Mouse (Mus musculus) embryonic facial prominence, embryonic 14.5 days (tissue): Measurements from ENCODE around the gene Tom1. TPM values are rescaled to one million over a fixed set of nuclear protein-coding genes. Genes with fewer than 3 reads are reported as not detected.
A peak's percentile ranks its signal among the peaks of the same experiment; 100 is the strongest.

Experiments used
- ATAC-seq: fragments of 200-750 bp; cut with Nextera tagmentation; 2 replicates; pipeline ENCODE4 v1.8.0; 2017; ENCODE audit warnings: low read depth, moderate number of reproducible peaks, moderate TSS enrichment
- DNase-seq: peaks from one replicate; pipeline ENCODE4 v3.0.0-alpha.2; 2015; ENCODE audit warnings: low spot score
- H3K27ac ChIP-seq: fragments of 300-500 bp; sonication (generic); replicated peaks from 2 replicates; pipeline ENCODE4 v1.5.1; 2014; ENCODE audit warnings: low read depth, mild to moderate bottlenecking, low read length, moderate library complexity
- H3K27me3 ChIP-seq: fragments of 300-500 bp; sonication (generic); replicated peaks from 2 replicates; pipeline ENCODE4 v1.6.1; 2014; ENCODE audit warnings: low read length; ENCODE audit not compliant: control insufficient read depth, insufficient read depth
- H3K36me3 ChIP-seq: fragments of 300-500 bp; sonication (generic); 2 replicates; pipeline ENCODE4 v1.6.1; 2014; ENCODE audit warnings: low read length, mixed read lengths; ENCODE audit not compliant: control insufficient read depth, insufficient read depth
- H3K4me1 ChIP-seq: fragments of 300-500 bp; sonication (generic); 2 replicates; pipeline ENCODE4 v1.6.1; 2014; ENCODE audit warnings: antibody characterized with exemption, low read length; ENCODE audit not compliant: control insufficient read depth, insufficient read depth
- H3K4me2 ChIP-seq: fragments of 300-500 bp; sonication (generic); 2 replicates; pipeline ENCODE4 v1.6.1; 2014; ENCODE audit warnings: low read depth, mild to moderate bottlenecking, low read length, moderate library complexity, mixed read lengths
- H3K4me3 ChIP-seq: fragments of 300-500 bp; sonication (generic); 2 replicates; pipeline ENCODE4 v1.5.1; 2014; ENCODE audit warnings: low read depth, mild to moderate bottlenecking, low read length
- H3K9ac ChIP-seq: fragments of 300-500 bp; sonication (generic); 2 replicates; pipeline ENCODE4 v1.6.1; 2014; ENCODE audit warnings: low read depth, mild to moderate bottlenecking, low read length, moderate library complexity, mixed read lengths
- H3K9me3 ChIP-seq: fragments of 300-500 bp; sonication (generic); 2 replicates; pipeline ENCODE4 v1.6.1; 2016; ENCODE audit warnings: low read length; ENCODE audit not compliant: control insufficient read depth
- WGBS: fragments of 180-500 bp; shearing (Covaris S2); extraction: QIAGEN DNeasy Blood & Tissue Kit; methylation state at CpG from one replicate; pipeline ENCODE4 v1.1.7; 2014; 5-methylcytosine and 5-hydroxymethylcytosine counted together
- polyA plus RNA-seq: library from polyadenylated mRNA; unstranded; fragments of >200 nt; fragmentation: Nextera tagmentation; extraction: Ambion mirVana; gene quantifications from 2 replicates; pipeline ENCODE4 v1.2.1, GENCODE M21; 2014

Tom1 gene
- polyA plus RNA-seq, 1 experiment from 2014 or later: 40.0 TPM

DNA sequence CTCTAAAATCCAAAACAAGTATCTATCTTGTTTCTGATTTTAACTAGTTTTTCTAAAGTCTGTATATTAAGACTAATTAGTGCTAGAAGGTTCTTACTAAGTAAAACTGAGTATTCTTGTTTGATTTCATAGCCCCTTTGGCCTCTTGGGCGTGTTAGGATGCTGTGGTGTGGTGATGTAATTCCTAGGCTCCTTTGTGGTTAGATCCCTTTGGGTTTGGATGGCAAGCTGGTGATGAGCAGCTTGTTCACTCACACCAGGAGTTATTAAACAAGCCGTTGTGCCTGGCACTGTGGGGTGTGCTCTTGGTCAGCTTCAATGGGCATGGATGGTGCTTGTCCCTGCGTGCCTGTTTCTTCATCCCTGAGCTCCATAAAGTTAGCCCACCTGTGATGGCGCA is 19.8 kb downstream of the Tom1 start:
- Histone ChIP-seq H3K9ac (no peak overlapping the region), H3K27ac (no peak overlapping the region), H3K27me3 (no peaks in the 10 kb centered on the region), H3K4me2 (no peak overlapping the region), H3K4me3 (no peak overlapping the region), H3K9me3 (no peaks in the 10 kb centered on the region), H3K4me1 (no peaks in the 10 kb centered on the region), H3K36me3 (peaks cover 21% of the 10 kb centered on the region; the same call in 1 of the 2 replicates)
- WGBS: 87% methylated on average over 4 of the region's 4 CpGs
- DNase-seq (no peak), ATAC-seq (0 out of 2 replicates have a peak, but pooled peaks have one; percentile 17)

DNA sequence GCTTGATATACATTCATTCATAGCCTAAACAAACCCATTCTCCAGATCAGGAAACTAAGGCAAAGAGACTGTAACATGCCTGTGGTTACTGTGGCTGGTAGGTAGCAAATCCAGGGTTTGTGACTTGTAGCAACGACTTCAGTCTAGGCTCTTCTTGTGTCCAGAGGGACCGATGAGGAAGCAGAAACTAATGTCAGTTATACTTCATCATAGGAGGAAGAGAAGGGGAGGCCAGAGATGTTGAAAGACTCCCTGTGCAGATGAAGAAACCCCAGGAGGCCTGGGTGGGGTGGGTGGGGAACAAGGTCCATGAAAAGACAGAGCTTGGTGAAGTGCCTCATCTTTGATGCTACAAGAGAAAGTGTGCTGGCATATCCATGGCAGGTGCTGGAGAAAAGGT is 22.2 kb downstream of the Tom1 start:
- 88% methylated on average over 2 of the region's 2 CpGs for whole genome bisulfite sequencing
- Histone ChIP-seq H3K36me3 (0 out of 2 replicates have a peak, but pooled peaks cover 18% of the 10 kb centered on the region), H3K4me1 (no peaks in the 10 kb centered on the region), H3K4me3 (no peak overlapping the region), H3K27ac (no peak overlapping the region), H3K9me3 (no peaks in the 10 kb centered on the region), H3K9ac (no peak overlapping the region), H3K4me2 (no peak overlapping the region), H3K27me3 (no peaks in the 10 kb centered on the region)
- ATAC-seq: no peak
- no peak for DNase-seq

DNA sequence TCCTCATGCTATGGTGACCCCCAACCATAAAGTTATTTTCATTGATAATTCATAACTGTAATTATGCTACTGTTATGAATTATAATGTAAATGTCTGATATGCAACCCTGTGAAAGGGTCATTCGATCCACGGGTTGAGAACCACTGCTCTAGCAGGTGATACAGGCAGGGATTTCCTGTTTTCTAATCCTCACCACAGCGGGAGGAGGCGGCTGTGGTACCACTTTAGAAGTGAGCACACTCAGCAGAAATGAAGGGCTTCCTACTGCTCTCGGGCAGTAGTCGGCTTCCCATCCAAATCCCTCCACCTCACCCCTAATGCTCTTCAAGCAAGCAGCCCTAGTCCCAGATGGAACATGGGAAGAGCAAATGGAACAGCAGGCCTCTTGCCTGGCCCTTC is 26.5 kb downstream of the Tom1 start:
- Histone ChIP-seq H3K4me1 (no peaks in the 10 kb centered on the region), H3K27ac (no peak overlapping the region), H3K4me3 (no peak overlapping the region), H3K9ac (no peak overlapping the region), H3K36me3 (peaks cover 18% of the 10 kb centered on the region), H3K4me2 (no peak overlapping the region), H3K9me3 (no peaks in the 10 kb centered on the region), H3K27me3 (no peaks in the 10 kb centered on the region)
- 68% methylated on average over 6 of the region's 6 CpGs for WGBS
- no peak for DNase-seq
- ATAC-seq: no peak

DNA sequence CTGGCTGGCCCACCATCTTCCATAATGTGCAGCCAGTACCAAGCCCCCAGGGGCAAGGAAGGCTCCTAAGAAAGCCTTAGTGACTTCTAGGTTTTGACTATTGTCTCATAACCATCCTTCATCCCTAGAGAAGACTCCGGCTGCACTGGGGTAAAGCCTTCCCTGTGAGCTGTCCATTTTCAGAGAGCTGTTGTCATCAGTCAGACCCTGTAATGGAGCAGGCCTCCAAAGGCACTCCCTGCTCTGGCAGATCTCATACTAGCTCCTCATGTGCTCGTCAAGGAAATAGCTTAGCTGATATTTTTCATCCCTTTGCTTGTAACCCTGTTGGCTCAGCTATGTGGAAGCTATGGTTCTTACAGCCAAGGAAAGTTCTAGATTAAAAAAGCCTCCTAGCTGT is 27.3 kb downstream of the Tom1 start:
- DNase-seq (no peak), ATAC-seq (no peak)
- Histone ChIP-seq H3K4me2 (no peak overlapping the region), H3K27me3 (no peaks in the 10 kb centered on the region), H3K4me1 (no peaks in the 10 kb centered on the region), H3K4me3 (no peak overlapping the region), H3K9ac (no peak overlapping the region), H3K27ac (no peak overlapping the region), H3K36me3 (peaks cover 25% of the 10 kb centered on the region), H3K9me3 (no peaks in the 10 kb centered on the region)
- WGBS: 84% methylated on average over 2 of the region's 2 CpGs

DNA sequence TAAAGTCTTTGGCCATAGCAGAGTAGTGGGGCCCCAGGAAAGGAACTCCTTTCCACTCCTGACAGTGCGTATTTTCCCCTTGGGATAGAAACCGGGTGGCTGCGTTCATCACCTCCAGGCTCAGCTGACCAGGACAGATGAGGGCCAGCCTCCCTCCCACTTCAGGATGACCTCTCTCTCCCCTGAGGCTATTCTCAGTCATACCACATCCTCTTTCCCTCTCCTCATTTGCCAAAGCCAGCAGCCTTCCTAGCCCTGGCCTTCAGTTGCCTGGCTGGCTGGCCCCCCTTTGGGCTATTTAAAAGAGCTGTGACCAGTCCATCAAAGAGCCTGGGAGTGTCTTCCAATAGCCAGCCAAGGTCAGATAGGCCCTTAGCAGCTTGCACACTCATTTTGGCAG is 29.8 kb downstream of the Tom1 start:
- Histone ChIP-seq H3K27me3 (no peaks in the 10 kb centered on the region), H3K4me1 (no peaks in the 10 kb centered on the region), H3K4me2 (no peak overlapping the region), H3K36me3 (peaks cover 25% of the 10 kb centered on the region), H3K27ac (no peak overlapping the region), H3K4me3 (no peak overlapping the region), H3K9ac (no peak overlapping the region), H3K9me3 (no peaks in the 10 kb centered on the region)
- WGBS: 55% methylated on average over 3 of the region's 3 CpGs
- DNase-seq (no peak), ATAC-seq (no peak)

DNA sequence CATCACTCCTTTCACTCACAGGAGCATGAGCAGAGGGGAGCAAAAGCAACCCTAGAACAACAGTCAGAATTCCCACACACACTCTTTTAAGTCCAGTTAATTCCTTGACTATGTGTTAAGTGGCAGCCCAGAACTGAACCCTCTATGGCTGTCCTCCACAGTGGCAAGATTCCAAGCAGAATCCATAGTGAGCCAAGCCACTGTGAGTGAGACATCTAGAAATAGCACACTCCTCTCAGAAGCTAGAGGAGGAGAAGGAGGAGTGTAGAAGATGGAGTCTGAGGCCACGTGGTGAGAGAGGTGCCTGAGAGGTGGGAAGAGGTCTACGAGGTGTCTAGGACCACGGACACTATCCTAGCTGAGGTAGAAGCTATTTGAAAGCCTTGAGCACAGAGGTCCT is 31.3 kb downstream of the Tom1 start:
- Histone ChIP-seq H3K9me3 (no peaks in the 10 kb centered on the region), H3K4me2 (no peak overlapping the region), H3K9ac (no peak overlapping the region), H3K4me1 (no peaks in the 10 kb centered on the region), H3K27me3 (no peaks in the 10 kb centered on the region), H3K27ac (no peak overlapping the region), H3K36me3 (peaks cover 22% of the 10 kb centered on the region), H3K4me3 (no peak overlapping the region)
- ATAC-seq (no peak), DNase-seq (no peak)
- WGBS: 79% methylated on average over 3 of the region's 3 CpGs

DNA sequence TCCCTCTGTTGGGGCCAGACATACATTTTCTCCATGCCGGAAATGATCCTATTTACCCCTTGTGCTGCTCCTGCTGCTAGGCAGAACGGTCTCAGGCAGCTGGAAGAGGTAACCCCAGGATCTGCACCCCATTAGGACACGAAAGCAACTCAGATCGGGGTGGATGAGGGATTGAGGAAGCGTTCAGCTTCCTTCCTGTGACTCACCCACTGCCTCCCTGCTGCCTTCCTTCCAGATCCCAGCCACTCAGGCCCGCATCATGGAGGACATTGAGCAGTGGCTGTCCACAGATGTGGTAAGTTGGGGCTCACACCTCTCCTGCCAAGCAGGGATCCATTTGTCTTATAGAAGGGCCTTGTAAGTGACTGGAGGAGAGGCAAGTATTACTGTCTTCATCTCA is 33.8 kb downstream of the Tom1 start:
- Histone ChIP-seq H3K9ac (no peak overlapping the region), H3K36me3 (peaks cover 22% of the 10 kb centered on the region), H3K4me1 (no peaks in the 10 kb centered on the region), H3K27me3 (no peaks in the 10 kb centered on the region), H3K4me2 (no peak overlapping the region), H3K9me3 (no peaks in the 10 kb centered on the region), H3K4me3 (no peak overlapping the region), H3K27ac (no peak overlapping the region)
- no peak for DNase-seq
- 63% methylated on average over 6 of the region's 6 CpGs for WGBS
- ATAC-seq: no peak

DNA sequence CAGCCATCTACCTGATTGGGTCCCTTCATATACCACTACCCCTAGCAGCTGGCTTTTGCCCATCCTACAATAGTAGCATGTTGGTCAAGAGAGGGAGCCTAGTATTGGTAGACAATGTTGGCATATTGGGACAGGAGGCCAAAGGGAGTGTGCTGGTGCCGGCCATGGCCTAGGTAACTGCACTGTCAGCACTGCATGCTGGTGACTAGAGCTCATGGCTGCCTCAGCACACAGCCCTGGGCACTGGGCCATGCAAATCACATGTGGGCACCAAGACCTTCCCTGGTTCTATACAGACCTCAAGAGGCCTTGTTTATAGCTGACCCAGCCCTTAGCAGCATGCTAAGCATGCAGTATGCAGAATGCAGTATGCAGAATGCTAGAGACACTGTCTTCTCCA is 36.8 kb downstream of the Tom1 start:
- peaks cover 11% of the 10 kb centered on the region; the same call in 1 of the 2 replicates for H3K36me3 ChIP-seq
- no peak for ATAC-seq
- no peaks in the 10 kb centered on the region for H3K4me1 ChIP-seq
- no peak overlapping the region for H3K4me3 ChIP-seq
- 71% methylated on average over 1 of the region's 1 CpGs for WGBS
- no peak for DNase-seq
- no peak overlapping the region for H3K9ac ChIP-seq
- no peaks in the 10 kb centered on the region for H3K9me3 ChIP-seq
- H3K27ac ChIP-seq: no peak overlapping the region
- no peaks in the 10 kb centered on the region for H3K27me3 ChIP-seq
- no peak overlapping the region for H3K4me2 ChIP-seq

DNA sequence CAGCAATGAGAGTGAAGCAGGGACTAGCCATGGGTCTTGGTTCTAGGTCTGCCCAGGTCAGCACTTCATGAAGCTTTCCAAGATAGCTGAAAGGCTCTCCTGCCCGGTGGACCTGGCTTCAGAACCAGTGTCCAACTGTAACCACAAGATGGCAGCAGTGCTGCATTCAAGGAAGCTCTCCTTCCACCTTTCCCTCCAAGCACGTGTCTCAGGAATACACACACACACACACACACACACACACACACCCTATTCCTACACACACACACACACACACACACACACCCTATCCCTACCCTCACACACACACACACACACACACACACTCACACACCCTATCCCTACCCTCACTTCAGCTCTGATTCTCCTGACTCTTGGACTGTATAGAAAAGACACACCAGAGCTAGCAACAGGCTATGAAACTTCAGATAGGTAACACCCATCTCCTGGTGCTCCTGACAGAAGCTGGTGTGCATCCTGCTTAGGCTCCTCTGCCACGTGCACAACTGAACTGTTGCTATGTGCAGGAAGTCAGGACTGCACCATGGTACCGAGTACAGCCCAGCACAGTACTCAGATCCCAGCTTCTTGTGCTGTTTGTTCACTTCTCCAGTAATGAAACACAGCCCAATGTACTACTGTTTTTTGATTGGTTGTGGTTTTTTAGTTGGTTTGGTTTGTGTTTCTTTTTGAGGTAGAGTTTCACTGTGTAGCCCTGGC is 38.3 kb downstream of the Tom1 start:
- DNase-seq (peak; percentile 90), ATAC-seq (peak; percentile 86)
- no peaks in the 10 kb centered on the region for H3K9me3 ChIP-seq
- H3K27me3 ChIP-seq: no peaks in the 10 kb centered on the region
- H3K36me3 ChIP-seq: 0 out of 2 replicates have a peak, but pooled peaks cover 6% of the 10 kb centered on the region
- H3K4me3 ChIP-seq: no peak overlapping the region
- no peak overlapping the region for H3K4me2 ChIP-seq
- no peak overlapping the region for H3K27ac ChIP-seq
- H3K4me1 ChIP-seq: no peaks in the 10 kb centered on the region
- 34% methylated on average over 3 of the region's 4 CpGs for WGBS
- H3K9ac ChIP-seq: peak overlapping the region; percentile 37; the same call in 1 of the 2 replicates
